Mouse (Mus musculus) neural tube, embryonic 13.5 days (tissue): ENCODE measurements around the gene Pck1. TPM values are rescaled to one million over a fixed set of nuclear protein-coding genes. Genes with fewer than 3 reads are reported as not detected.

Experiments used
- ATAC-seq: fragments of 200-750 bp; cut with Nextera tagmentation; 2 replicates; pipeline ENCODE4 v1.8.0; 2017; ENCODE audit warnings: low read depth, mild to moderate bottlenecking, moderate TSS enrichment, moderate library complexity
- H3K27ac ChIP-seq: fragments of 300-500 bp; sonication (generic); replicated peaks from 2 replicates; pipeline ENCODE4 v1.5.1; 2015; ENCODE audit warnings: moderate library complexity, mild to moderate bottlenecking, inconsistent platforms
- H3K27me3 ChIP-seq: fragments of 300-500 bp; sonication (generic); 2 replicates; pipeline ENCODE4 v1.6.1; 2015; ENCODE audit warnings: mild to moderate bottlenecking, inconsistent platforms
- H3K36me3 ChIP-seq: fragments of 300-500 bp; sonication (generic); 2 replicates; pipeline ENCODE4 v1.6.1; 2015; ENCODE audit warnings: mild to moderate bottlenecking, inconsistent platforms
- H3K4me1 ChIP-seq: fragments of 300-500 bp; sonication (generic); replicated peaks from 2 replicates; pipeline ENCODE4 v1.6.1; 2015; ENCODE audit warnings: inconsistent platforms
- H3K4me2 ChIP-seq: fragments of 300-500 bp; sonication (generic); 2 replicates; pipeline ENCODE4 v1.6.1; 2015; ENCODE audit warnings: inconsistent platforms, mild to moderate bottlenecking, moderate library complexity
- H3K4me3 ChIP-seq: fragments of 300-500 bp; sonication (generic); 2 replicates; pipeline ENCODE4 v1.5.1; 2015; ENCODE audit warnings: mild to moderate bottlenecking, inconsistent platforms
- H3K9ac ChIP-seq: fragments of 300-500 bp; sonication (generic); 2 replicates; pipeline ENCODE4 v1.6.1; 2015; ENCODE audit warnings: moderate library complexity, mild to moderate bottlenecking, inconsistent platforms
- H3K9me3 ChIP-seq: fragments of 300-500 bp; sonication (generic); 2 replicates; pipeline ENCODE4 v1.6.1; 2016; ENCODE audit warnings: inconsistent platforms
- WGBS: fragments of 180-500 bp; shearing (Covaris S2); methylation state at CpG from one replicate; pipeline ENCODE4 v1.1.7; 2015; 5-methylcytosine and 5-hydroxymethylcytosine counted together
- polyA plus RNA-seq: library from polyadenylated mRNA; unstranded; fragments of >200 nt; fragmentation: Nextera tagmentation; extraction: Ambion mirVana; gene quantifications from 2 replicates; pipeline ENCODE4 v1.2.1, GENCODE M21; 2015

Gene Pck1
- polyA plus RNA-seq, 1 experiment from 2014 or later = not detected

DNA sequence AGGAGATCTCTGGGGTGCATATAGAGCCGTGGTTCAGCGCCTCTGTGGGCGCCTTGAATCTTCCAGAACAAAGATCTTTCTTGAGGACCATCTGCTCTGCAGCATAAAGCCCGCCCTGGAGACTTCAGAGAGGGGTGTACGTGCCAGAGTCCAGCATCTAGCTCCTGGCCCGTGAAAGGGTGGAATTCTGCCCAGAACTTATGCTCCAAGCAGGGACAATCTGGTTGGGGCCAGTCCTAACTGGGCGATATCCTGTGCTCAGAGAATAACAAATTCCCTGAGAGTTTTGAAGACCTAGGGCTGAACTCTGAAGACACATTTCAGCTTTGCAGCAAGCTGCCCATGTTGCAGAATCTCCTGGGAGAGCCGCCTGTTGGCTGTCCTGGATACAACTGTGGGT, 25.1 kb downstream of the Pck1 start:
- 89% methylated on average over 8 of the region's 8 CpGs for WGBS
- Histone ChIP-seq H3K36me3 (no peaks in the 10 kb centered on the region), H3K27ac (no peak overlapping the region), H3K9me3 (no peaks in the 10 kb centered on the region), H3K4me1 (peaks cover 19% of the 10 kb centered on the region), H3K4me2 (no peak overlapping the region), H3K4me3 (no peak overlapping the region), H3K9ac (no peak overlapping the region), H3K27me3 (peaks cover 54% of the 10 kb centered on the region)
- ATAC-seq = no peak

DNA sequence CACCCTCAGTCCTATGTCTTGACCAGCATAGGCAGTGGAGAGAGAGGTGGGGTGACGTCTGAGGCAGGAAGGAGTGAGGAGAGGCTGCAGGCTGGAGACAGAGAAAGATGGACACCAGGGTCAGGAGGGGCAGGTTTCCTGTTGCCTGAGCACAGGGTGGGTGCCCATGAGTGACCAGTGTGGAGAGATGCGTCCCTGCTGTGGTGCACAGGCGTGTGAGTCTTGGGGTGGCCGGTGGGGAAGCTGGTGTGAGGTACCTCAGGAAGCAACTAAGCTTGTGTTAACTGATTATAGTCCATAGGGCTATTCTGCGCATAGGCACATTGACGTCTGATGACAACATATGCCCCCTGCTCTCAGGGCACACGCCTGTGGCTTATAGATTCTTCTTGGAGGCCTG, 26.2 kb downstream of the Pck1 start:
- no peaks in the 10 kb centered on the region for H3K36me3 ChIP-seq
- WGBS = 87% methylated on average over 7 of the region's 7 CpGs
- H3K9ac ChIP-seq = no peak overlapping the region
- peaks cover 63% of the 10 kb centered on the region for H3K27me3 ChIP-seq
- H3K9me3 ChIP-seq = no peaks in the 10 kb centered on the region
- no peak overlapping the region for H3K4me3 ChIP-seq
- H3K4me1 ChIP-seq = peaks cover 9% of the 10 kb centered on the region
- ATAC-seq = no peak
- no peak overlapping the region for H3K27ac ChIP-seq
- no peak overlapping the region for H3K4me2 ChIP-seq

DNA sequence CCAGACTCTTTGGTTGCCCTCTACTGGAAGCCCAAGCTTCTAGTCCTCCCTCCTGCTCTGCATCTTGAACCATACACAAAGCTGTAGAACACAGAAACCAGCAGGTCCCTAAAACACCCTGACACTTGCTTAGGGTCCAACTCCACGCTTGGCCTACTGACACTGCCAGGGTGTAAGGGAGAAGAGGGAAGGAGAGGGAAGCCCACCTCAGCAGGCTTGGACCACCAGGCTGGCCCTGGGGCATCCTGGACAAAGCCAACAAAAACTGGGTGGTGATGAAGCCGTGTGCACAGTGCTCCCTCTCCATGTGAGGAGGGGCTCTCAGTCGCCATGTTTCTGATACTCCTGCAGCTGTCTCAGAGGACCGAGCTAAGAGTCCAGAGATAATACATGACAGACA, 27.2 kb downstream of the Pck1 start:
- no peaks in the 10 kb centered on the region for H3K4me1 ChIP-seq
- H3K36me3 ChIP-seq = no peaks in the 10 kb centered on the region
- peaks cover 67% of the 10 kb centered on the region for H3K27me3 ChIP-seq
- no peak overlapping the region for H3K4me2 ChIP-seq
- no peak overlapping the region for H3K27ac ChIP-seq
- ATAC-seq = no peak
- no peak overlapping the region for H3K9ac ChIP-seq
- no peaks in the 10 kb centered on the region for H3K9me3 ChIP-seq
- H3K4me3 ChIP-seq = no peak overlapping the region
- 86% methylated on average over 4 of the region's 4 CpGs for WGBS

DNA sequence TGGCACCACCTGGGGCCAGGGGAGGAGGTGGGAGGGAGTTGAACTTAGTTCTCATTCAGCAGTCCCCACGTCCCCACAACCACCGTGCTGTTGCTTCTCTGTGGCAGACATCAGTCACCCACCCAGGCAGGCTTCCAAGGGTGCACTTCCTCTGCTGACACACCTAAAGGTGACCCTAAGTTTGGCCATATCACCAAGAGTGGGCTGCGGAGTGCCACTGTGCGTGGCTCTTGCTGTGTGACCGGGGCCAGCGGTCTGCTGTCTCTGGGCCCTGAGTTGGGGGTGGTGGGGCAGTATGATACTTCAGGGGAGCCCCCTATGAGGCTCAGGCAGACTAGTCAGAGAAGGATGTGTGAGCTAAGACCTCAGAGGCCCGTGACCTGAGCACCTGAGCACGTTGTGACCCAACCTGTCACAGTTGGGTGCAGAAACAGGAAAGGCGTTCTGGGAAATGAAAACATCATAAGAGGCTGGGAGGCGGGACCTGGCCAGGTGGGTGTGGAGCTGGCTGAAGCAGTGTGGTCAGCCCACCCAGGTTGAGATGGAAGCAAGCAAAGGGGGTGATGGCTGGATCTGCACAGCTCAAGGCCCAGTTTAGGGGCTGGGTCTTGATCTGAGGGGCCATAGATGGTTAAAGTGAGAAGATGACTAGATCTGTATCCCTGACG, 28.0 kb downstream of the Pck1 start:
- no peaks in the 10 kb centered on the region for H3K9me3 ChIP-seq
- no peak overlapping the region for H3K9ac ChIP-seq
- H3K4me3 ChIP-seq = no peak overlapping the region
- no peak overlapping the region for H3K27ac ChIP-seq
- no peak for ATAC-seq
- WGBS = 84% methylated on average over 11 of the region's 11 CpGs
- peaks cover 75% of the 10 kb centered on the region for H3K27me3 ChIP-seq
- no peaks in the 10 kb centered on the region for H3K4me1 ChIP-seq
- H3K4me2 ChIP-seq = no peak overlapping the region
- no peaks in the 10 kb centered on the region for H3K36me3 ChIP-seq

DNA sequence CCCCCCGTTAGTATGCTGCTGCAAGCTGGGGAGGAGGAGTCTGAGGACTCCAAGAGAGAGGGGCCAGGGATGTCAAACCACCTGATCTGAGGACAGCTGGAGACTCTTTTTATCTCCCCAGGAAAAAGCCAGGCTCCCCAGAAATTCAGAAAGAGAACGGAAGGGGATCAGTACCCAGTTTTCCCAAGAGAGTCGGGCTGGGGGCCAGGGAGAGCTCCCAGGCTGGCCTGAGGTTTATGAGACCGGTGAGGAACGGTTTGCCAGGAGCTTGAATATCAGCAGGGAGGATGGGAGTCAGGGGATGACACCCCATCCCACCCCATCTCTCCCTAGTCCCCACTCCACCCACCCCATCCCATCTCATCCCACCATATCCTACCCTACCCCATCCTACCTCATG, 28.6 kb downstream of the Pck1 start:
- H3K4me3 ChIP-seq = no peak overlapping the region
- H3K4me2 ChIP-seq = no peak overlapping the region
- no peak for ATAC-seq
- no peak overlapping the region for H3K9ac ChIP-seq
- peaks cover 76% of the 10 kb centered on the region for H3K27me3 ChIP-seq
- H3K36me3 ChIP-seq = no peaks in the 10 kb centered on the region
- no peak overlapping the region for H3K27ac ChIP-seq
- 57% methylated on average over 5 of the region's 5 CpGs for WGBS
- H3K9me3 ChIP-seq = no peaks in the 10 kb centered on the region
- H3K4me1 ChIP-seq = no peaks in the 10 kb centered on the region

DNA sequence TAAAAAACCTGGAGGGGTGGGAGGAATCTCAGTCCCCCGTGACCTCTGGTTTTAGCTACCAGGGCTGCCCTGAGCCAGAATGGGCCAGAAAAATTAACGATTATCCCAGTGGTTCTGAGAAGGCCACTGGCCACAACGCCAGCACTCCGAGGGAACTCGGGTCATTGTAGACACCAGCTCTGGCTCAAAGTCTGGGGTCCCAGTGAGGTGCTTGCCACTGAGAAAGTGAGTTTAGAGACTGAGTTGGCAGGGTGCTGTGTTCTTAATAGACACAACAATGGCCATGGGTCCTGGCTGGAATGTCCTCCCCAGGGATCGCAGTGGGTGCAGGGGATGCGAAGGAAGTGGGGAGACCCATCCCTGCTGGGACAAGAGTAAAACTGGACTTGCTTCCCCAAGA, 29.1 kb downstream of the Pck1 start:
- Histone ChIP-seq H3K4me2 (no peak overlapping the region), H3K27me3 (peaks cover 77% of the 10 kb centered on the region), H3K36me3 (no peaks in the 10 kb centered on the region), H3K27ac (no peak overlapping the region), H3K9ac (no peak overlapping the region), H3K9me3 (no peaks in the 10 kb centered on the region), H3K4me1 (no peaks in the 10 kb centered on the region), H3K4me3 (no peak overlapping the region)
- ATAC-seq = no peak
- WGBS = 87% methylated on average over 7 of the region's 7 CpGs

DNA sequence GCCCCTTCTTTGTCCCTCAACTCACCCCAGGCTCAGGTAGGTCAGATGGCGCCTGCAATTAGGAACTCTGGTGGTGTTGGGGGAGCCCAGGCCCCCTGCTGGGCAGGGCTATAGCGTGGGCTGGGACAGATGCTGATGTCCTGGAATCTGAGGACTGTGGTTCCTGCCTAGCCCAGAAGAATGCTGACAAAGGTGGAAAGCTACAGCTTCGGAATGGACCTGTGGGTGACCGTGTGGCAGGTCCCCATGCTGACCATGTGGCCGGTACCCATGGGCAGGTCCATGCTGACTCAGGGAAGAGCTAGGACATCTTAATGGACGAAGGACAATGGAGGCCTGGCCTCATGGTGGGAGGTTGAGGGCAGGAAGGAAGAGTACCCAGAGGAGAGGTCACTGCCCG, 29.9 kb downstream of the Pck1 start:
- ATAC-seq = no peak
- H3K27ac ChIP-seq = no peak overlapping the region
- H3K27me3 ChIP-seq = peaks cover 75% of the 10 kb centered on the region
- H3K36me3 ChIP-seq = no peaks in the 10 kb centered on the region
- WGBS = 79% methylated on average over 7 of the region's 7 CpGs
- H3K9me3 ChIP-seq = no peaks in the 10 kb centered on the region
- no peak overlapping the region for H3K4me3 ChIP-seq
- H3K4me1 ChIP-seq = no peaks in the 10 kb centered on the region
- H3K4me2 ChIP-seq = no peak overlapping the region
- no peak overlapping the region for H3K9ac ChIP-seq

DNA sequence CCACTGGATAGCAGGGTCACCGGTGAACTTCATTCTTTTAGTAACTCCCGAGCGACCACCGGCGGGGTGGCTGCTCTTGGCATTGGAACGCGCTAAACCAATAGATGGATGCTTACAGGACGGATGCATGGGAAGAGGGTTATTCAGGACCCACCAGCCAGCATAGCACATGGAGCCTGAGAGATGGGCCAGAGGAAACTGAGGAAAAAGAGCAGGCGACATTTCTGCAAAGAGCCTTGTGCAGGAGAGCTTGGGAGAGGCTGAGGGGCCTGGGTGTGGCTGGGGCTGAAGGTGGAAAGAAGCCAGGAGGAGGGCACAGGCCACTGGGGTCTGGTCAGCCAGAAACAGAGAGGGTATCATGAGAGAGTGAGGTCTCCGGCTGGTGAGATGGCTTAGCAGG, 30.5 kb downstream of the Pck1 start:
- Histone ChIP-seq H3K4me2 (no peak overlapping the region), H3K27me3 (peaks cover 70% of the 10 kb centered on the region), H3K4me3 (no peak overlapping the region), H3K27ac (no peak overlapping the region), H3K9ac (no peak overlapping the region), H3K4me1 (no peaks in the 10 kb centered on the region), H3K9me3 (no peaks in the 10 kb centered on the region), H3K36me3 (no peaks in the 10 kb centered on the region)
- WGBS = 94% methylated on average over 10 of the region's 10 CpGs
- no peak for ATAC-seq

DNA sequence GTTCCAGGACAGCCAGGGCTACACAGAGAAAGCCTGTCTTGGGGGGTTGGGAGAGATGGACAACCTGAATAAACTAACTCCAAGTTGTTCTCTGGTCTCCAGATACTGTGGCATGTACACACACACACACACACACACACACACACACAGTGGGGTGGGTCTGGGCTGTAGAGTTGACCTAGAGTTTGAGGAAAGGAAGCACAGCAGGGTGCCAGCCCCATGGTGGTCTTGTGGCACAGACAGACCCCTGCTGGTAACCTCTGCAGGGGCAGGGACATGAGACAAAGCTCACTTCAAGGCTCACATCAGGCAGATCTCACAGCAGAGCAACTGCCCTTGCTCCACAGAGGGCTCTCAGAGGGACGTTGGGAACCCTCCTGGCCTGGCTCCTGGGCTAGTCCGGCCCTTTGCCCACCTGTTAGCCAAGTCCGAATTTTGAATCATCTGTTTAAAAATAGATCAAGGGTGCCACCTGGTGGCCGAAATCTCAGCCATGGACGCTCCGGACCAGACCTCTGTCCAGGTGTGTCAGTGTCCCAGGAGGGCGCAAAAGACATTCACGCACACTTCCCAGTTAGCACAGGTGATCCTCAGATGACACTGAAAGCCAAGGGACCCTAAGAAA, 31.1 kb downstream of the Pck1 start:
- Histone ChIP-seq H3K4me1 (no peaks in the 10 kb centered on the region), H3K27ac (no peak overlapping the region), H3K36me3 (no peaks in the 10 kb centered on the region), H3K9me3 (no peaks in the 10 kb centered on the region), H3K4me3 (no peak overlapping the region), H3K27me3 (peaks cover 70% of the 10 kb centered on the region), H3K9ac (no peak overlapping the region), H3K4me2 (no peak overlapping the region)
- 13% methylated on average over 8 of the region's 8 CpGs for WGBS
- ATAC-seq = peak; percentile 15; the same call in 1 of the 2 replicates

DNA sequence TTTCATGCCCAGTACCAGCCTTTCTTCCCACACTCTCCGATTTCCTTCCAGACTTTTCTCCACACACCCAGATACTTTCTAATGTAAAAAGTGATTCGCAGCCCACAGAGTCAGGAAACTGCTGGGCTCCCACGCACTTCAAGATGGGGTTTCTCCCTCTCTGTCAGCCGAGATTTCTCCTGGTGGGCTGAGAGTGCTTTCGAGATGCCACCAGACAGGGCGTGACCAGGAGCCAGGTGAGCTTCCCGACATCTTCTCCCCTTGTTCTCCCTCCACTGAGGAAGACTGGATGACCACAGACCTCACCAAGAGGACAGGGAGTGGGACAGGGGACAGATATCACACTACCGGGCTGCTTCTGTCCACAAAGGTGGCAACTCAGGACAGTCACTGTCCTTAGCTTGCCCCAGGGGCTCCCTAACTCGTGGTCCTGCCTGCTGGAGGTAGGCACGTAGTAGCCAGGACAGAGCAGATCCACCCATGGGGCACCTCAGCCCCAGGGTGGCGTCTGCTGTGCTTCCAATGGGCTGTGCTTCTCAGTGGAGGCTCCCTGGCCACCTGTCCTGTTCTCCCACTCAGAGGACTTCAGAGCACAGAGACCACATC, 31.7 kb downstream of the Pck1 start:
- no peaks in the 10 kb centered on the region for H3K4me1 ChIP-seq
- no peak overlapping the region for H3K4me3 ChIP-seq
- H3K27me3 ChIP-seq = peaks cover 64% of the 10 kb centered on the region
- no peak overlapping the region for H3K9ac ChIP-seq
- no peak overlapping the region for H3K4me2 ChIP-seq
- H3K36me3 ChIP-seq = no peaks in the 10 kb centered on the region
- H3K27ac ChIP-seq = no peak overlapping the region
- H3K9me3 ChIP-seq = no peaks in the 10 kb centered on the region
- WGBS = 72% methylated on average over 11 of the region's 11 CpGs
- no peak for ATAC-seq

DNA sequence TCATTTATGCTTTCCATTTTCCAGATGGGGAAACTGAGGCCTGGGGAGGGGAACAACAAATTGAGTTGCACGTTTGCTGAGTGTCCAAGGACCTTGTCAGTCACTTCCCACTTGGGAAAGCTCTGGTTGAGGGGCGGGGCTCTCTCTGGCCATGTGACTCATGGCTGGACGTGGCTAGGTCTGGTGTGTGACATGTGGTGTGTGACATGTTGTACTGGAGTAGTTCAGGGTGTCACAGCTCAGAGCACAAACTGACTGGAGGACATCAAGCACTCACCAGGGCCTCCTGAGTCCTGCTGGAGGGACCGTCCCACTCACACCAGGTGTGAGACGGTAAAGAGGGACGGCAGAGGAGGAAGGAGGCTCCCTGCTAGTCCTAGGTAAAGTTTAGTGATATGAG, 32.4 kb downstream of the Pck1 start:
- Histone ChIP-seq H3K4me3 (no peak overlapping the region), H3K27ac (no peak overlapping the region), H3K27me3 (peaks cover 59% of the 10 kb centered on the region), H3K4me2 (no peak overlapping the region), H3K9me3 (no peaks in the 10 kb centered on the region), H3K4me1 (no peaks in the 10 kb centered on the region), H3K9ac (no peak overlapping the region), H3K36me3 (no peaks in the 10 kb centered on the region)
- no peak for ATAC-seq
- 79% methylated on average over 6 of the region's 6 CpGs for WGBS

DNA sequence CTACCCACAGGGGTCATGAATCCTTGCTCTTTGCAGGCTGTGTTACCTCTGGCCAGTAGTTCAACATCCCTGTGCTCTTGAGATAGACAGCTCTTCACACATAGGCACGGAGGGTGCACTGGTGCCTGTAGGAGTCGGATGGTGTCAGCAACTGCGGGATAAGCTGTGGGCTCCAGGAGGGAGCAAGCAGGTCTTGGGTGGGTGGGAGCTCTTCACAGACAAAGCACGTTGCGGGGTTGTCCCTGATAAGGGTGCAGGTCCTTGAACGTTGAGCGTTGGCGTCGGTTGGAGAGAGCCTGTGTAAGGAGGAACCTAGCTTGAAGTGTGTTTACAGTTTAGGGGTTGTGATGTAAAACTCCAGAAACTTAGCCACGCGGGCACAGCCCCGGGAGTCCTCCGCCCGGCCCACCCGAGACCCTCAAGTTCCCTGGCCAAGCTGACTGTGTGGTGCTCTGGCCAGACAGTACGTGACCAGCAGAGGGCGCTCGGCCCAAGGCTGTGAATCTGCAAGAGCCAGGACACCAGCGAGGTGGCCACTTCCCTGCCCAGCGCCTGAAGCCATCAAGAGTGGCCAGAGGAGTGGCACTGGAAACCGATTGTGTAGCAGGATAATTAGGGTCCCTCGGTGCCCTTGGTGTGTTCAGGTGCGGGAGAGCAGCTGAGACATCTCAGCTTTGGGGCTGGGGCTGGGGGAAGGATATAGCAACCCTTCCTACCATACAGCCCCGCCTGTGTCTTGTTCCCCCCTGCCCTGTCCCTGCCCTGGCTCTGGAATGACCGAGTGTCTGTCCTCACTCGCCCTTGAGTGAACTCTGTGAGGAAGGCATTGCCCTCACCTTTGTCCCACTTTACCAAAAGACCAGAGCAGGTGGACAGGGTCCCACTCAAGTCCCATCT, 33.4 kb downstream of the Pck1 start:
- H3K27ac ChIP-seq = no peak overlapping the region
- peak; percentile 66; the same call in 1 of the 2 replicates for ATAC-seq
- no peak overlapping the region for H3K4me2 ChIP-seq
- H3K36me3 ChIP-seq = no peaks in the 10 kb centered on the region
- H3K9ac ChIP-seq = no peak overlapping the region
- WGBS = 32% methylated on average over 26 of the region's 26 CpGs
- H3K9me3 ChIP-seq = no peaks in the 10 kb centered on the region
- H3K4me3 ChIP-seq = no peak overlapping the region
- H3K27me3 ChIP-seq = peaks cover 52% of the 10 kb centered on the region
- no peaks in the 10 kb centered on the region for H3K4me1 ChIP-seq
